Mouse (Mus musculus) kidney, adult 11 months (tissue): ENCODE measurements around the gene Dis3.

ENCODE experiments used
- DNase-seq: peaks from one replicate; pipeline ENCODE4 v3.0.0; 2022

Gene Dis3

DNA sequence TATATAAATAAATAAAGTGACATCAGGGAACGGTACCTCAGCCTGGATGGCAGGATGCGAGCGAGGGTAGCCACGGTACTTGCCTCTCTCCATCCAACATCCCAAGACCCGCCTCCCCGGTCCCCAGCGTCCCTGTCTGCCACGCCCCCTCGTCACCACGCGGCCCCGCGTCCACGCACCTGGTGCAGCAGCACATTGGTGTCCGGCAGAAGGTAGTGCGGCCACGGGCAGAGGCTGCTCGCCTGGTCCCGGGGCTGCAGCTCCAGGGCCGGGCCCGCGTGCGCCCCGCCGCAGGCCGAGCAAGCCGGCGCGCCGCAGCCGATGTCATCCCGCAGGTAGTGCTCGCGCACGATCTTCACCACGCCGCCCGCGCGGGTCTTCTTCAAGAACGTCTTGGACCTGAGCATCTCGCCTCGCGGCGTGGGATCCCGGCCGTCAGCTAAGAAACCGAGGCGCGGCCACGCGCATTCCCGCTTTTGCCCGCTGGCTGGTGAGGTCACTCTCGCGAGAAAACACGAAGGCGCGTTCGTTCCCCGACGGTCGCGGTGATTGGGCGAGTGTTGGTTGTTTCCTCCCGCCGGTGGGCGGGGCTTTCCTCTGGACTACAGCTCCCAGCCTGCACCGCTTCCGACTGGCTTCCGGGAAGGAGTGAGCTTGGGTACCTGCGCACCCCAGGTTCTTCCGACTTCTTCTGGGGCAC lies at the start of gene Dis3, which contains the start of gene Pibf1:
TSS of gene Dis3 (minus strand) at position 504 of the 700 bp plus-strand sequence.
TSS of gene Pibf1 (plus strand) at position 158 of the 700 bp plus-strand sequence.
- DNase-seq = peak; percentile 98

DNA sequence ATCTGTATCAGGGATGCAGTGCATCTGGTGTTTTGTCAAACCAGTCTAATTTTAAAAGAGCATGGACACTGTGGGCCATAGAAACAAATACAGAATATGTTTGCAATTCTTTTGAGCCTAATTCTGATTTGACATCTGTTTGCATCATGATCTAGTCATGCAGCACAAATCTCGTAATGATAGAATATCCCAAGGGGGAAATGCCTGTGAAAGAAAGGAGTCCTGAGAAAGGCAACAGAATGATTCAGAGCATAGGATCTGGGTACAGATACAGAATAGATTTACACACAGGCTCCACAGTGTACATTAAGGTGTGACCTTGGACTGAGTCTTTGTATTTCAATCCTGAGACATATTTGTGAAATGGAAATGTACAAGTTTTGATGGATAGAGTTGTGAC lies 47.3 kb upstream of the Dis3 start:
- DNase-seq = no peak

DNA sequence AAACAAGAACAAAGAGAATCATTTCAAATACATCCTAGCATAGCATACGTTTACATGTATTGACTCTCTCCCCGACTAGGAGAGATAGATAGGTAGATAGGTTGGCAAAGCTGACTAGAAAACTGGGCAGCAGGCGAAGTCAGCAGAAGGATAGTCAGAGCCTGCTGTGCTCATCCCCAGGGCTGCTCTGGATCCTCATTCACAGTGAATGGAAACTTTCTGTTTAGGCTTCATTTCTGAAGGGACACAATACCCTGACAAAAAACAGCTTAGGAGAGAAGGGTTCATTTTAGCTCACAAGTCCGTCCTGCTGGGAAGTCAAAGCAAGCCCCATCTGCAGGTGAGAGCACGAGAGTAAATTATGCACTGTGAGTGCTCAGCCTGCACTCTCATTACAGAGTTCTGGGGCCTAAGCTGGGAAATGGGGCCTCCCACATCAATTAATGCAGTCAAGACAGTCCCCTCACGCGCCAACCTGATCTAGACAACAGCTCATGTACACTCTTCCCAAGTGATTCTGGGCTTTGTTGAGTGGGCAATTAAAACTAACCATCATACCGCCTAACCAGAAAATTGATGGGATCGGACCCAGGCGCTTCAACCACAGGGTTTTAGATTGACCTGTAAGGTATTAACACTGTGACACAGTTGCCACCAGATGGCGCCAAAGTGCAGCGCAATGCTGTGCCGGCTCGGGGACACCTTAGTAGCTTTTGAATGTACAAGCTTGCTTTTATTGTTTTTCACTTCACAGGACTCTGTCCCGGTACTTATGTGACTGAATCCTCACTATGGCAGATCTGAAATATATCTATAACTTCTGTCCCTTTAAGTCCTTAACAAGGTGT lies 42.4 kb upstream of the Dis3 start:
- DNase-seq = peak; percentile 35

DNA sequence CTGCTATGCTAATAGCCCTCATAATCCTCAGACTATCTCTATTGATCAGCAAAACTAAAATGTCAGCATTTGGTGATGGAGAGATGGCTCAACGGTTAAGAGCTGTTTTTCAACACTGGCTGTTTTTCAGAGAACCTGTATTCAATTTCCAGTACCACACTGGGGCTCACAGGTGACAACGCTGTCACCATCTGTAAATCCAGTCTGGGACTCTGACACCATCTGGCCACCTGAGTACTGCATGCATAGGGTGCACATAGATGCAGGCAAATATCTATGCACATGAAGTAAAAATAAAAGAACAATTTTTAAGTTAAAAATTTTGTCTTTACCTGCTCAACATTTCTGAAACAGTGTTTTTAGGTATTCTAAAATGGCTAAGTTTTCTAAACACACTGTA lies 40.5 kb upstream of the Dis3 start:
- DNase-seq = no peak

DNA sequence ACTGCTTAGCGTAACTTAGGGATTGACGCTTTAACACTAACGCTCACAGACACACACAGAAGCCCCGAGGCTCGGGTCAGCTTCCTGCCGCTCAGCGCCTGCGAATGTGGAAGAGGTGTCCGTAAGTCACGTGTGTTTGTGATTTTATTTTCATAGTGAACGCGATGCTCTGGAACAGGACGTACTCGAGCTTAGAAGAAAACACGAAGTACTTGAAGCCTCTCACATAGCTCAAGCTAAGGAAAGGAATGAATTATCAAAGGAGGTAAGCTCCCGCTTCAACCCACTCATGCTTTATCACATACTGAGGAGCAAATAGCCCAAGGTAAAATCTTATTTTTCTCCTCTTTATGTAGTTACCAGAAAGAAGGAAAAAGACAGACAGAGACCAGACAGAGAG lies 36.7 kb upstream of the Dis3 start:
- DNase-seq = no peak

DNA sequence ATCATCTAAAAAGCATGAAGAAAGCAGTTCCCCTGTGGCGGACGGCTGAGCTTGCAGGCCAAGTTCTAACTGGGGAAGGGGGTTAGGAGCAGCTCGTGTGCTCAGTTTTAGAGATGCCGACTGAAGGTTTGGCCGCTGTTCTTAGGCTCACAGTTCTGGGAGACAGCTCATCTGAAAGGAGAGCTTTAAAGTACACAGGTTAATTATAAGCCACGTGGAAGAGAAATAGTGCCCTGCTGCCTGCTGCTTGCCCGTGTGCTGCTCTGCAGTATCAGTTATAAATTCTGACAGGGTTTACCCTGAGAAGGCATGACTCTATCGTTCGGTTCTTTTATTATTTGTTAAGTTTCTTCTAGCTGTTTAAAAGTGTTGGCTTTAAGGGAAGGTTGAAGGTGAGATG lies 36.2 kb upstream of the Dis3 start:
- DNase-seq = no peak

DNA sequence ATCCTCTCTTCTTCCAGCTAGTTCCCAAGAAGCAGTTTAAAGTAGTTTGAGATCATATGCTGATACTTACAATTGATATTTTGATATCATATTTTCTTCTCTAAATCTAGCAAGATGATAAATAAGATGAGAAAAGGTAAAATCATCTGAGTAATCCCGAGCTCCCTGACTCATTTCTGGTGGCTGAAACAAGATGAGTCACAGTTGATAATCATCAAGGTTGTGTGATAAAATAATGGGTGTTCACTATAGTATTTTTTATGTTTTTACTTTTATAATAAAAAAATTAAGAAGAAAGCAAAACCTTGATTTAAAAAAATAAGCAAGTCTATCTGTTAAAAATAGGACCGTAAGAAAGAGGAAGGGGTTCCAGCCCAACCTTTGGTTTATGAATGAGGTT lies 34.5 kb upstream of the Dis3 start:
- no peak for DNase-seq

DNA sequence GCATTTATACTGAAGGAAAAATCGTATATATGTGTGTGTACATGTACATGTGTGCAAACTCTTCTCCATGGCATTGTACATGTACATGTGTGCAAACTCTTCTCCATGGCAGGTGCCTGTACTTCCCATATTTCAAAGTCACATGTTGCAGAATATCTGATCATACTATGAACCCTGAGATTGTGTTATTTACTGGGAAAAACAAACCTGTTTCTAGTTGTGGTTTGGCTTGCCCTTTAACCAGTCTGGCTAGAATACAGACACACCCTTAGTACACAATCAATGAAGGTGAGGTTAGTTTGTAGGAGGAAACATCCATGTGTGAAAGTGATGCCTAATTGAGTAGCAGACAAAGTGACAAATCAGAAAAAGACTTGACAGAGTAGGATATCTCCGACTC lies 29.5 kb upstream of the Dis3 start:
- no peak for DNase-seq

DNA sequence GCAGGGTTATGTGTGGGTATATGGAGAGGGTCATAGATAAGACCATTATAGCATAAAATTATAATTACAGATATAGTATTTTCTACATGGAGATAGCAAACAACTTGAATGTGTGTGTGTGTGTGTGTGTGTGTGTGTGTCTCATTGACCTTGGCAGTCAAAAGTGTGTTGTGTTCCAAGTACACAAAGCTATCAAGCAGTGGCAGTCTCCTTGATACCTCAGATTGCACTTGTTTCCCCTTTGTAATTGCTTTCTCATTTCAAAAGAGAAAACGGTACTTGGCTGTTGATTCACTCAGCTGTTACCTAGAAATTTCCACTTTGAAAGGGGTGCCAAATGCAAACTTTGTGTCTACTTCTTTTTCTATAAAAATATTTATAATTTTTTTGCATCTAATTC lies 27.9 kb upstream of the Dis3 start:
- DNase-seq = no peak

DNA sequence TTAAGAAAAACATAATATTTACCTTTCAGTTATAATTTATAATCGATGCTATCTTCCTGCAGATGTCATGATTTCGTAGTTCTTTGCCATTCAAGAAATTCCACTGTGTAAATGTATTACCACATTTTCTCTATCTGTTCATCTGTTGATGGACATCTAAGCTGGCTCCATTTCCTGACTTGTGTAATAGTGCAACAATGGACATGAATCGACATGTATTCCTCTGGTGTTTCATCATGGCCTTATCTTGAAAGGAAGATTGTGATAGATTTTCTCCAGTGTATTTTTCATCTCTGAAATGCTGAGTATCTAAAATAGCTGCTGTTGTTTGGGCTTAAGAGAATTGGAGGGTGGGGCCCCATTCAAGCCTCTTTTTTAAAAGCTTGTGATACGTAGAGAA lies 27.1 kb upstream of the Dis3 start:
- no peak for DNase-seq

DNA sequence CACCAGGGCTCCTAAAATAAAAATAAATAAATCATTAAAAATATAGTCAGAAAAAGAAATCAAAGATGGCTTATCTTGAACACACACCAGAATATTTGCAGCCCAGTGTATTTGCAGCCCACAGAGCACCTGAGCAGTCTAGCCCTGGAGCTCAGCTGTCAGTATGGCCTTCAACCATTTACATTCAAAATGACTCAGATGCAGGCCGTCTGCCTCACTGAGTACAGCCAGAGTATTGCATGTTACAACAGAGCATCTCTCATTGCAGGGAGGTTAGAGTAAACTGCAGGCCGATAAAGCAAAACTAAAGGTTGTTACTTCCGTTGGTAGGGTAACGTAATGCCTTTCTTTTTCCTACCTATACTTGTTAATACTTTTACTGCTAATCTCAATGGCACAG lies 24.5 kb upstream of the Dis3 start:
- no peak for DNase-seq

DNA sequence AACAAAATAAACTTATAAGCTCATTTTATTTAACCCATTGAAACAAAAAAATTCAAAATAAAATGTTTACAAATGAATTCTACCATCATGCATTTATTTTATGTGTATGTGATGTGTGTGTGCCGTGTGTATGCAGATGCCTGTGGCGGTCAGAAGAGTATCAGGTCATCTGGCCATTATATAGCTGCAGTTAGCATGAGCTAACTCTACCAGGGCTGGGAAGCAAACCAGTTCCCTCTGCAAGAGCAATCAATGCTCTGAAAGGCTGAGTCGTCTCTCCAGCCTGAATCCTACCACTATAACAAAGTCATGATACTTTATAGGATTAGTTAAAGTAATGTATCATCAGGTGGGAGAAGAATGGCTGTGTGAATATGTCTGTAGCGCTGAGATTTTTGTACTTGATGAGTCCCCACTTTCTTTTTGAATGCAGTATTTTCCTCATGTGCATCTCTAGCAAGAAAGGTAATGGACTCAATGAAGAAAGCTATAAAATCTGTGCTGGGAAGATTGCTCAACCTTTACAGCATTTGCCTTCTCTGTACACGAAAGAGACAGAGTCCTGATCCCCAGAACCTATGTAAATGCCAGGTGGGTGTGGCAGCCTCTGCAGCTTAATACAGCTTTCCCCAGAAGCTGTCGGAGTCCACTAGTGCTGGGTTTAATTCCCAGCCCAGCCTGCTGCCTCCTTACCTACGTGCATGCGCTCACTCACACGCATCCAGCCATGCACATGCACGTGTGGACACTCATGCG lies 22.2 kb upstream of the Dis3 start:
- no peak for DNase-seq

DNA sequence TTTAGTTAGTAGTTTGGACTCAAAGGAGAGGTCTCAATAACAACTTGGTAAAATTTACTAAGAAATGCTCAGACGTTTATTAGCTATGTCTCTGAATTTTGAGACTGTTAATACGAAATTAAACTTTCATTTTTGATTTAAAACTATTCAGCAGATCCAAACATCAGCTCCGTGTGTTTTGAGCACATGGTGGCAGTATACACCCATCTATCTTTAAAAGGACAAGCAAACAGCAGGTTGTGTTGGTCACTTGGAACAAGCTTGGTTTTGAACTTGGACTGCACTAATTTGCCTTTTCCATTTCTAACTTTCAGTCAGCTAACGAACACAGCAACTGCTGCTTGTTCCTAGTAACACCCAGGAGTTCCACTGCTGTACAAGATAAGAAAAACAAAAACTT lies 18.0 kb upstream of the Dis3 start:
- no peak for DNase-seq

DNA sequence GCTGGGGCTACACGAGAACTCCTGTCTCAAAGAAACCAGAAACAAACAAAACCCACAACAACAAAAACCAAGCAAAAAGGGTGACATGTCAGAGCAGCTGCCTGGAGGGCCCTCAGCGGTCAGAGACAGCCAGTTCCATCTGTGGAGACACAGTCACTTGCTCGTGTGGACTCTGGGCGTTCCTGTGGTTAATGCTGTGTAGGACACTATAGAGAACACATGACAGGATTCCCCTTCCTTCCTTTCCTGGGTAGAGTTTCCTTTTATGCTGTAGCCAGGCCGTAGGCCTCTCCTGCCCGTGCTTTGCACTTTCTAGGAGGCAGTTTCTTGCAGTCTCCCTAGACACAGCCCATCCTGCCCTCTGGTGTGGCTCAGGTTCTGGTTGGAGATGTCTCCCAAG lies 9.2 kb upstream of the Dis3 start:
- DNase-seq = no peak

DNA sequence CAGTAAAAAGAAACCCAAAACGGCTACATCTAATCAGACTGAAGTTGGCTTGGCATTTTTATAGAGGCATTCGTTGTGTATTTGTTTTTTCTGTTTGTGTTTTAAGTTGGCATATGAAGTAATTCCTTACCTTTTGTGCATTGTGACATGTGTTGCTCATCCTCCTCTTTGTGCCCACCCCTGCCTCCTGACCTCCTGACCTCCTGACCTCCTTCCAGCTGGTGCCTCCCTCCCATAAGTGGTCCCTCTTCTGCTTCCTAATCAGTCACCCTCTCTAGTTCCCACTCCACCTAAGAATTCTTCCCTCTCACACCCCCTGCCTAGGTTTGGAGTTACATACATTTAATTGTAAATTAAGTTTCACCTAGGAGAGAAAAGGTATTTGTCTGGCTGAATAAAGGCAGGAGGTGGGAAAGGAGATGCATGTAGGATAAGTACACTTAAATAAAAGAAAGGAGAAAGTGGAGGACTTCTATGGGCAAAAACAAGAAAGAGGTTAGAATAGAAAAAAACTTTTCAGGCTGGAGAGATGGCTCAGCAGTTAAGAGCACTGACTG lies 8.1 kb upstream of the Dis3 start:
- no peak for DNase-seq

DNA sequence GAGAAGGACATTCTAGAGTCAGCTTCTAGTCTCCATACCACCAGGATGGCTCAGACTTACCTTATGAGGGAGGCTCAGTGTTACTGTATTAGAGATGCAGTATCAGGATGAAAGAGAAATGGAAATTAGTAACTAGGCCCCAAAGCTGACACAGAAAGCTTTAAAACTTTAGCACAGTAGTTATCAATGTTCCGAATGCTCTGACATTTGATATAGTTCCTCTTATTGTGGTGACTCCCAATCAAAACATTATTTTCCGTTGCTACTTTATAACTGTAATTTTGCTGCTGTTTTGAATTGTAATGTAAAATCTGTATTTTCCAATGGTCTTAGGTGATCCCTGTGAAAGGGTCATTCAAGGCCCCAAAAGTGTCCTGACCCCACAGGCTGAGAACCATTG lies 7.1 kb upstream of the Dis3 start:
- no peak for DNase-seq

DNA sequence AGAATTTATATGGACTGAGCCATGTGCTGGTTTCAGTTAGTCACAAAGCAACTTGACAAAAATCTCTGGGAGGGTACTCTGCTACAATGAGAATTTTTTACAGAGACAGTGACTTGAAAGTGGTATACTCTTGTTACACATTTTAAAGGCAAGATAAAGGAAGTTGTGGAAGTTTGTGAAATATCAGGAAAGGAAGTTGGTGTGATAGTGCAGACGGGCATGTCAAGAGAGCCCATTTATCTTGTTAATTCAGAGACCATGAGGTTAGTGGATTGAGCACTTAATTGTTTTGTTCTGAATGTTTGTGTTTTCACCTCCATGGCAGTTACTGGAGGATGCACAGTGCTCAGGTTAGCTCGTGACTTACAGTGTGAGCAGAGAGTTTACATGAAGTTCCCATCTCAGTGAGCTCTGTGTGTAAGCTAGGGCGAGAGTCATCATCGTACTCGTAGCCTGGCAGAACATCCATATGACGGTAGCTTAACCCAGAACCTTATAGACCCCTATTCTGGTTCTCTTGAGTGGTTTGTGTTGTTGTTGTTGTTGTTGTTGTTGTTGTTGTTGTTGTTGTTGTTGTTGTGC lies 5.1 kb upstream of the Dis3 start:
- DNase-seq = no peak

DNA sequence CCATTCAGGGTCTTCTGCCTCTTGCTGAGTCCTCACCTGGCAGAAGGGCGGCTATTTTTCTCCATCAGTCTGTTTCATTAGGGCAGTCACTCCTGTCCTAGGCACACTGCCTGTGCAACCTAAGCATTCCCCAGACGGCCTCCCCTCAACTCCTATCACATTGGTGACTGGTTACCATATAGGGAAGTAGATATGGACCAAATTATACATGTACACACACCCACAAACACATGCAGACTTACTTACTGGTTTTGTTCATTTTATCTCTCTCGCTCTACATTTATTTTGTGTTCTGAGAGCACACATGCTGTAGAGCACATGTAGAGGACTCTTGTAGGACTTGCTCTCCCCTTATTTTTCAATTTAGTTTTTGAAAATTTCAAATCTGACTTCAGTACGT lies 3.5 kb upstream of the Dis3 start:
- no peak for DNase-seq

DNA sequence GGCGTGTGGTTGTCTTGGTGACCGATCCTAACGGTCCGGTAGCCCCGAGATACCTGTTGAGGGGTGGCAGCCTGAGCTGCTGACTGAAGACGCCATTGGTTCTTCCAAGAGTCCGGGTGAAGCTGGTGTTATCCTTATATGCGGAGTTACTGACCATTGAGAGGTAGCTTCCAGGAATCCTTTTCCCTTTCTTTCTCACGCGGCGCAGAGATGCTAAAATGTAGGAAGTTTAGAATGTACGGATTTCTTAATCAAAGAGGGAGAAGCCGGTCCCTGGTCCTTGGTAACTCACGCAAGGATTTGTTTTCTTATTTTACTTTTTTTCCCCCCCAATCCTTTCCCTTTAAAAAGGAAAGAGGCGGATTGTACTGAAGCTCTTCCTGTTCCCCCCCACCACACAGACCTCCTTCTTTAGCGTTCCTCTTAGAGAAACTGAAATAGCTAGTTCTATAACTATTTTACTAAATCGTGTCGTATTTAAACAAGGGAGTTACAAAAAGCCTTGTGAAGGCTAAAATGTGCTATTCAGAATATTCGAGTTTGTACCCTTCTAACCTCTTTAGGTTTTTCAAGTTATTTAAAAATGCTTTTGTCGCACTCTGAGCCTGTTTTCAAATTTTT lies 507 bp upstream of the Dis3 start:
- no peak for DNase-seq

DNA sequence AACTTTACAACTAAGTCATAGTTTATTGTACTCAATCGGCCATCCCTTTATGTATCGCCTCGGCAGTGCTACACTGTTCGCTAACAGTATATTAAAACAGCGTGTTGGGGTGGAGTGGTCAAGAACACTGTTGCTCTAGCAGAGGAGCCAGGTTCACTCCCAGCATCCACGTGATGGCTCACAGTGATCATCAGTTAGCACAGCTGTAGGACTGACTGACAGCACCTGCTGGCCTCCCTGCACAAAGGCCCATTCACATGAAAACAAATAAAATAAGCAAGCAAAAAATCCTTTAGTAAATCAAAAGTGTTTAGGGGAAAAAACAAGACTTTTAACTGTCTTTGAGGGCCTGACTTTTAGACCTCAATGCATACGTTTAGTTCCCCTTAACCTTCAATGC lies 10.6 kb downstream of the Dis3 start:
- no peak for DNase-seq

DNA sequence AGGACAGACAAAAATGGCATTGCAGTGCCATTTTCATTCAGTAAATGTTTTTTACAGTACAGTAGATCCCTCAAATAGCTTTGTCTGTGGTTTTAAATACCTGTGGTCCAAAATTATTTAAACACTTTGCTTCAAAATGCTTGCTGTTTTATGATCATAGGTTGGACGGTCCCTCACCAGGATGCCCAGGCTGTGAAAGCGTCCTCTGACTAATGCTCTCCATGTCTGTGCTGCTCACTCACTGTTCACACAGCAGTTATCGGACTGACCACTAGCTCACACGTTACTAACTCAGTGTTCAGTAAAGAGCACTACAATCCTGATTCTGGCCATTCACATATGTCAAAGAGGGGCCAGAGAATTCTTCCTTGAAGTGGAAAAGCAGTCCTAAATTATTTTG lies 28.4 kb downstream of the Dis3 start:
- DNase-seq = no peak

DNA sequence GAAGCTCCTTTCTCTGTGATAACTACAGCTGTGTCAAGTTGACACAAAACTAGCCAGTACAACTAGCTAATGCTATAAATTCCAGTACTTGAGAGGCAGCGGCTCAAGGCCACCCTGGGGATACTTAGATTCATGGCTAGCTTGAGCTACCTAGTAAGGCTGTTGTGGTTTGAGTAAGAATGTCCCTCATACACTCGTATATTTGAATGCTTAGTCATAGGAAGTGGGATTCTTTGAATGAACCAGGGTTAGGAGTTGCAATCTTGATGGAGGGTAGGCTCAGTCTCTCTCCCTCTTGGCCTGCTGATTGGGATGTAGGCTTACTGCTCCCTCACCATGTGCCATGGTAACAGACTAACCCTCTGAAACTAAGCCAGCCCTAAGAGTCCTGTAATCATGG lies 36.5 kb downstream of the Dis3 start:
- no peak for DNase-seq

DNA sequence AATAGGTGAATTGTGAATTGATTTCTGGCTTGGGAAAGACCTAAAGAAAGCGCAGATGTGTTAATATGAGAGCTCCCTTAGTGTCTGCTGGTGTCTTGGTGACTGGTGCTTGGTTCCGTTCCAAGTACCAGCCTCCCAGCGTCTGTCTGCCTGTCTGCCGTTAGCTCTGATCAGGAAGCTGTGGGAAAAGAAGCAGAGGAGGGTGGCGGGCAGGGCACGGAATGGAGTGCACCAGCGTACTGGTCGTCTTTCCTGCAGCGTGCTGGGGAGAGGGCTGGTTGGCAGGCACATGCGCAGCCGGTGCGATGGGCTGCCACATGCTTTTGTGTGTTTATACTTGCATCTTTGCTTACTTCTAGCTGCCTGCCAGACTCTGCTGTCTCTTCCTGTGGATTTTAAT lies 39.0 kb downstream of the Dis3 start:
- no peak for DNase-seq
